Mouse (Mus musculus): ENCODE results near the gene D930020B18Rik. TPM values are rescaled to one million over a fixed set of nuclear protein-coding genes. Genes with fewer than 3 reads are reported as not detected.

The D930020B18Rik gene
- total RNA-seq, 2 experiments from 2014 or later = not detected

- DNase-seq (ENCODE audit: low spot score) = no peak
- intact Hi-C loops (cut with DNase I) = no loop called here
These were observed 7.2 kb upstream of the D930020B18Rik start for GRCm38 (mm10) chr10:121634159-121634558.

DNA sequence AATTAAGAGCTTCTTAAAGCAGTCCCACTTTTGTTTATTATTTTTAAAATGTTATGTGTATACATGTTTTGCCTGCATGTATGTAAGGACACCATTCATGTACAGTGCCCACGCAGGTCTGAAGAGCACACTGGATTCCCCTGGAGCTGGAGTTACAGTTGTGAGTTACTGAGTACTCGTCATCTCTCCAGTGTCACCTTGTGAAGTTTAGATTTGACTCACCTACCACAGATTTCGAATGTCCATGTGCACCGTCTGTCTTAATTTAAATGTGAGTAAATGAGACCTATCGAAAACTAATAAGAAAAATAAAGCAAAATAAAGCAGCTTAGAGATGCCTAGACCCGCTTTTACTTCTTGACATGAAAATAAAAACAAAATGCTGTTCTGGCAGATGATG lies 5.1 kb upstream of the D930020B18Rik start:
- DNase-seq (ENCODE audit: low spot score) = no peak
- intact Hi-C loops (cut with DNase I) = no loop called here

DNA sequence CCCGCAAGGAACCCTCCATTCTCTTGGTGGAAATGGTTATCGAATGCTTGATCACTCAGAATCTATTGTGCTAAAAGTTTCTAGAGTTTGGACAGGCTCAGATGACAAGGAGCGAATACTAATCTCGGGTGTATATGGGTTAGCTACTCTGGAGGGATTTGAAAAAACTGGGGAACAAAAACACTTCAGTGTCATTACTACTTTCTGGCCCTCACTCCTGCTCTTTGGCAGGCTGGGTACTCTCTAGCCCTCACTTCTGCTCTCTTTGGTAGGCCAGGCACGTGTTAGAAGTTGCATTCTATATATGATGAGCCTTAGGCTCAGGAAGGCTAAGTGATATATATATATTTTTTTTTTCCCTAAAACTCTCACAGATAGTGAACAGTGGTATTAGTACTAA lies 1.8 kb upstream of the D930020B18Rik start:
- intact Hi-C loops (cut with DNase I) = no loop called here
- no peak for DNase-seq (ENCODE audit: low spot score)

- no peak for DNase-seq (ENCODE audit: low spot score)
- intact Hi-C loops (cut with DNase I) = loop anchor here (1.0 kb wide), 1 partner anchor 412 kb away; no protein-coding TSS in a partner anchor
These were observed 1.0 kb upstream of the D930020B18Rik start for GRCm38 (mm10) chr10:121640150-121640930.

- intact Hi-C loops (cut with DNase I) = loop anchor here (1.0 kb wide), 1 partner anchor 411 kb away; no protein-coding TSS in a partner anchor
- no peak for DNase-seq (ENCODE audit: low spot score)
These were observed 480 bp upstream of the D930020B18Rik start for GRCm38 (mm10) chr10:121640944-121641271.

DNA sequence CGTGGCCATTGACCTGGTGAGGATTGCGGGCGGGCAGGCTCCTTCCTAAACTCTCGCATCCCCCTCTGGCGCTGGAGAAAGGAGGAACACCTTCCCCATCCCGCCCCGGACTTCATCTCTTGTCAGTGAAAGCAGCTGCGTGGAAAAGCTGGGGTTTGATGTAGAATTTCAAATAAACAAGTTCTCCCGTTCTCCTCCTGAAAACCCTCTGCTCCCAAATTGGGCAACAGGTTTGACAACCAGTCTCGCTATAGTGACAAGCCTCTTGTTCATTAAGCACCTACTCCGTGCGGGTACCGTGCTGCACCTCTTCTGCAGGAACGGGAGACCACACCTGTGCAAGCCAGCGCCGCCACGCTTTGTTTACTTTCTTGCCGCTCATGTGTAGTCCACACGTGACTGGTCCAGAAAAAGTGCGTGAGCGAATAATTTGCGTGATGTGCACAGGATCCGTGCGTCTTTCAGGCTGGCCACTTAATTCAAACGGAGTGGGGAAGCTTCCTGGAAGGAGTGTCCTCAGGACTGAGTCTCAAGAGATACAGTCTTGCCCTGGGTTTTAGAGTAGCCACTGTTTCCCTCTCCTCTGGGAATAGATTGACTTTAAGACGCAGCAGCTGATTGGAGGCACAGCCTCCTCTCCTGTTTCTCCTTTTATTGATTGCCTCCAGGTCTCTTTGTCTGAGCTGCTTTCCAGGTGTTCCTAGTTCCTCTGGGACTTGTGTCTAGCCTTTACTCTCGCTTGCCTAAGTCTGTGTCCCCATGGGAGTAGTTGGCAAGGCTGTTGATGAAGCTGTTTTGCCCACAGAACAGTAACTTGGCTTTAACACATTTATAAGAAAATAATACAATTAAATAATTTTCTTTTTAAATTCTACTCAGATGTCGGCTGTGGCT lies 913 bp downstream of the D930020B18Rik start:
- intact Hi-C loops (cut with DNase I) = no loop called here
- DNase-seq (ENCODE audit: low spot score) = no peak

GRCm38 (mm10) chr10:121646294-121646693 lies 4.9 kb downstream of the D930020B18Rik start:
- intact Hi-C loops (cut with DNase I) = no loop called here
- DNase-seq (ENCODE audit: low spot score) = no peak

GRCm38 (mm10) chr10:121653079-121653478 lies 11.7 kb downstream of the D930020B18Rik start:
- intact Hi-C loops (cut with DNase I) = no loop called here
- no peak for DNase-seq (ENCODE audit: low spot score)

DNA sequence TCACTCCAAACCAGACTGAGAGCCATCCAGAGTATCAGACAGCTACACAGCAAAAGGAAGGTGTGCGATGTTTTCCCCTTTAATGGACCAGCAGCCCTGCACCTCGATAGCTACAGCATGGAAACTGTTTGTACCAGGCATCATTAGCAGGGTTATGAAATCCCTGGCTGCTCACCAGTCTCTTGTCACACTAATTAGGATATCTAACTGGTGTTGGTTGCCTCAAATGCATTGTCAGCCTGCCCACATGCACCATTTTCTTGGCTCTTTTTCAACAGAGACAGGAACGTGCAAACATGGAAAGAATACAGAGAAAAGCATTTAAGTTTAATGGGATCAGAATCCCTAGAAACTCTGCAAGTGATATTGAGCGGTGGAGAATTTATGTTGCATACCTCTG lies 14.5 kb downstream of the D930020B18Rik start:
- no peak for DNase-seq (ENCODE audit: low spot score)
- intact Hi-C loops (cut with DNase I) = no loop called here

DNA sequence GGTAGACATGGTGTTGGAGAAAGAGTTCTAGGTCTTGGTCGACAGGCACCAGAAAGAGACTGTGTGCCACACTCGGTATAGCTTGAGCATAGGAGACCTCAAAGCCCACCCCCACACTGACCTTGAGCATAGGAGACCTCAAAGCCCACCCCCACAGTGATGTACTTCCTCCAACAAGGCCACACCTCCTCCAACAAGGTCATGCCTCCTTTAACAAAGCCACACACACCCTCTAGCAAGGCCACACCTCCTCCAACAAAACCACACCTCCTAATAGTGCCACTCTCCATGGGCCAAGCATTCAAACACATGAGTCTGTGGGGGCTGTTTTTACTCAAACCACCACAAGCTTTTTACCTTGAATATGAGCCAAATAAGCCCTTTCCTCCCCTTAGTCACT lies 21.3 kb downstream of the D930020B18Rik start:
- intact Hi-C loops (cut with DNase I) = no loop called here
- DNase-seq (ENCODE audit: low spot score) = no peak

DNA sequence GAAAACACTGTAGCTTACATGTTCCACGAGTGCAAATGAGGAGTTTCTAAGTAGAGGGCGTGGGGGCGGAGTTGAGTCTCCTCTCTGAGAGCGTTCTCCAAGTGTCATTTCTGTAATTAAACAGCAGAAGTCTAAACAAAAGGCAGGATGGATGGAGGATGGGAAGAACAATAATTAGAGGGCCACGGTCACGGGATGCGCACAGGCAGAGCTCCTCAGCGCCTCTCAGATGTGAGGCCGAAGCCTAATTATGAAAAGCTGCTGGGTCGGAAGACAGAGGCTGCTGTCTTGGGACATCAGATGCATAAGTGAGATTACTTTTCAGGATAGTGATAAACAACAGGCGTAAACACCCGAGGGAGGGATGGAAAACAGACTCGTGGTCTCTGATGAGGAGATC lies 22.2 kb downstream of the D930020B18Rik start:
- intact Hi-C loops (cut with DNase I) = no loop called here

DNA sequence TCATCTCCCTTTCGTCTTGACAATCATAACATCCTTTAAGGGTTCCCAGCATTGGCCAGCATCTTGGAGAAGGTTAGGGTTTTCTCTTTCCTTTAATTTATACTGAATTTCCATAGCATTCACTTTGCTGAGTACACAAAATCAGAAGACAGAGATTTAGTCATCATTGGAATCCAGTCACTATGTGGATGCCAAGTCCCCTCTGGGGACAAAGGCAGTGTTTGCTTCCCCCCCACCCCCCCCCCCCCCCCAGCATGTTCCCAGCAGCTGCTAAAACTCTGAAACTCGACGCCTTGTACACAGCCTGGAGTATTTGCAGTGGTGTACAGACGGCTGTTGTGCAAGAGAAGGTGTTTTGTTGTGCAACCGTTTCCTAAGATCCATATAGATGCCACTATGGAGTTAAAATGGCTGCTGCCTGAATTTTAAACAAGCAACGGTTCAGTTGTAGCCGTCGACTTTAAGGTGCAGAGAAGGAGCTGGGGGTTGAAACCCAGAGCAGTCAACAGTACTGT lies 24.3 kb downstream of the D930020B18Rik start:
- intact Hi-C loops (cut with DNase I) = no loop called here
- DNase-seq (ENCODE audit: low spot score) = no peak

More for the DNA sequence above, 22.2 kb downstream of the D930020B18Rik start:
- no peak for DNase-seq (ENCODE audit: low spot score)

DNA sequence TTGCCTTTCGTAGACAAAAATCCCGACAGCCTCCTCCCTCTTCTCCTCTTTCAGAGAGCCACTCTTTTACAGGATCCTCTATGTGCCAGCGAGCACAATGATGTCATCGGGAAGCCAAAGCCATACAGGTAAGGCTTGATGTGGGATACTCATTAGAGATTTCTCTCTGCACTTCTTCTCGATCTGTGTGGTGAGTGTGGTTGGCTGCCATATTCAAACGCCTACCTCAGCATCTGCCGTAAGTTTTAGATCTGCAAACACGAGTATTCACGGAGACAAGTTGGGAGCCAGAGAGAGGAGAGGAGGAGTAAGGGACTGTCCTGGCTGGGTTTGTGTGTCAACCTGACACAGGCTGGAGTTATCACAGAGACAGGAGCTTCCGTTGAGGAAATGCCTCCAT lies 27.7 kb downstream of the D930020B18Rik start:
- intact Hi-C loops (cut with DNase I) = no loop called here
- DNase-seq (ENCODE audit: low spot score) = no peak

GRCm38 (mm10) chr10:121677019-121677418 lies 35.6 kb downstream of the D930020B18Rik start:
- DNase-seq (ENCODE audit: low spot score) = no peak
- intact Hi-C loops (cut with DNase I) = no loop called here

GRCm38 (mm10) chr10:121680902-121681301 lies 39.5 kb downstream of the D930020B18Rik start:
- no peak for DNase-seq (ENCODE audit: low spot score)
- intact Hi-C loops (cut with DNase I) = no loop called here

- no peak for DNase-seq (ENCODE audit: low spot score)
- intact Hi-C loops (cut with DNase I) = no loop called here
These were observed 41.2 kb downstream of the D930020B18Rik start for GRCm38 (mm10) chr10:121682539-121682938.

DNA sequence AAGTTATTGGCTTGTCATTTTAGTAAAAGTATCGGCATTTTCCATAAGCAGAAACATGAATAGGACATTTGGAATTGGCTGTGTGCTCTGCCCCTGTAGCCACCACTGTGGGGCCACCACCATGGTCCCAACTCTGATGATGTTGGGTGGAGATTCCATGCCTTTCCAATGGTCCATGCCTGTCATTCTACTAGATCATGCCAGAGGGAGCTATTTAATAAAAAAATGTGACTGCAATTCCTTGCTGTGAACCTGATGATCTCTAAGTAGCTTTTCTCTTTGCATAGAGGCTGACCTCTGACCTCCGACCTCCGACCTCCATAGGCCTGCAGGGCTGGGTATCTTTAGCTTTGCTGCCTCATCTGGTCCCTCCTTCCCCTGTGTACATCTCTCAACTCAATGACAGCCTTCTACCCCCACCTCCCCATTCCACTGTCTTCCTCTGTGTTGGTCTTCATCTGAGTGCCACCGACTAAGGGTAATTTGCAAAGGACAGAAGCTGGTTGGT lies 44.8 kb downstream of the D930020B18Rik start:
- intact Hi-C loops (cut with DNase I) = no loop called here

GRCm38 (mm10) chr10:121687511-121687910 lies 46.1 kb downstream of the D930020B18Rik start:
- no peak for DNase-seq (ENCODE audit: low spot score)
- intact Hi-C loops (cut with DNase I) = no loop called here

More for the DNA sequence above, 44.8 kb downstream of the D930020B18Rik start:
- no peak for DNase-seq (ENCODE audit: low spot score)

- intact Hi-C loops (cut with DNase I) = no loop called here
- peak; percentile 29 for DNase-seq (ENCODE audit: low spot score)
These were observed 48.4 kb downstream of the D930020B18Rik start for GRCm38 (mm10) chr10:121689591-121690314.
